Mouse (Mus musculus) adrenal gland, postnatal 25 days (tissue): ENCODE results near the gene Smyd2. TPM values are rescaled to one million over a fixed set of nuclear protein-coding genes. Genes with fewer than 3 reads are reported as not detected.

Experiments
- DNase-seq: peaks from one replicate; pipeline ENCODE4 v3.0.0; 2021; ENCODE audit warnings: mixed read lengths
- total RNA-seq: library from RNA; stranded (reverse); gene quantifications from 2 replicates; pipeline ENCODE4 v1.2.3, GENCODE M21; 2021

Smyd2 gene
- total RNA-seq, 1 experiment from 2014 or later = 74.5 TPM

DNA sequence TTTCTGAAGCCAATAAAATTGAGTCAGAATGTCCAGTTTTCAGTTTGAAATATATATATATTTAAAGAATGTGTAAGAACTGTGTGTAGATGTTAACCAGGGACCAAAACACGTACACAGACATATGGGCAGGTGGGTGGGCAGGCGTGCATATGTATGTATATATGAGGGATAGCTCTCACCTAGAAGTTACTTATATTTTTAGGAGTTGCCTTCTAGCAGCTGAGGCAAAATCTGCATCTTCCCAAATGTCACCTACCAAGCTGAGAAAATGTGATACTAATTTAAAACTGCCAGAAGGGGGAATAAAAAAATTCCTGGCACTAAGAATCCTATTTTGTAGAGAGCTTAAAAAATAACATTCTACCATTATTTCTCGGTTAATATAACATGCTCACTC, 2.4 kb downstream of the Smyd2 start:
- no peak for DNase-seq

DNA sequence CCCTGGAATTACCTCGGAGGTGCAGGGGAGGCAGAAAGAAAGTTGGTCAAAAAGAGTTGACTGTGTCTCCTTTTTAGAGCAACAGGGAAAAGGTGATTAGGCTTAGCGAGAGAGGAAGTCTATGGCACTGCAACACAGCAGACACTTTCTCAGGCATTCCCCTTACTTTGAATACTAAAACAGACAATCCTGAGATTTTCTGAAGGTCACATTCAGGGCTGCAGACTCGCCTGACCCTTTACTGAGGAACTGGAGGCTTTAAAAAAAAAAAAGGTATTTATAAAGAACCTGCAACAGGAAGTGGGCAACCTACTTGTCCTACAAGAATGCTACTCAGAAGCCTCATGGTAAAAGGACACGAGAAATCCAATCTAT, 5.0 kb downstream of the Smyd2 start:
- no peak for DNase-seq

DNA sequence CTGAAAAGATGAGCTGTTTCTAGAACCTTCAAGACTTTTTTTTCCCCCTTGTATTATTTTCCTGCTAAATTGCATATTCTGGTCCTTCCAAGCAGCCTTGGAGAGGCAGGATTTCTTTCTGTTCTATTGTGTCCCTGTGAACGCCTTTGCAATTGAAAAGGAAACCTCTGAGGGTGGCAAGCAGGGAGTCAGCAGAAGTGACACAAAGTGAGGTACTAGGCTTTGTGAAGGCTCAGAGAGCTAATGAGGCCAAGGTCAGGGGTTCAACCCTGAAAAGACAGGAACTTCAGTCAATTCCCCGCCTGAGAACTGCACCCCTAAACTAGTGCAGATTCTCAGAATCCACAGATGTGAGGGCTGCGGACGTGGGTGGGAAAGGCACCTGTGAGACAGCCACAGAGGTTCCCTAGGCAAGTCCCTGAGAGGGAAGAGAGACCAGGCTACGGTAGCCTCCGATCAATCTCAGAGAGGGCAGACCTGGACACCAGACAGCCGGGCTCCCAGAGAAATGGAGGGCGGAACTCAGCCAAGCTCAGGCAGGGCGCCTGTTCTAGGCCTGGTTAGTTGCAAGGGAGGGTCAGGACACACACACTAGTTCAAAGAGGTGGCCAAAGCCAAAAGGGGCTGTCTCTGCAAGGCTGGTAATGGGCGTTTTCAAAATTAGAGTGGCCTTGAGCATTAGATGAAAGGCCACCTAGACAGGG, 5.6 kb downstream of the Smyd2 start:
- peak; percentile 36 for DNase-seq

DNA sequence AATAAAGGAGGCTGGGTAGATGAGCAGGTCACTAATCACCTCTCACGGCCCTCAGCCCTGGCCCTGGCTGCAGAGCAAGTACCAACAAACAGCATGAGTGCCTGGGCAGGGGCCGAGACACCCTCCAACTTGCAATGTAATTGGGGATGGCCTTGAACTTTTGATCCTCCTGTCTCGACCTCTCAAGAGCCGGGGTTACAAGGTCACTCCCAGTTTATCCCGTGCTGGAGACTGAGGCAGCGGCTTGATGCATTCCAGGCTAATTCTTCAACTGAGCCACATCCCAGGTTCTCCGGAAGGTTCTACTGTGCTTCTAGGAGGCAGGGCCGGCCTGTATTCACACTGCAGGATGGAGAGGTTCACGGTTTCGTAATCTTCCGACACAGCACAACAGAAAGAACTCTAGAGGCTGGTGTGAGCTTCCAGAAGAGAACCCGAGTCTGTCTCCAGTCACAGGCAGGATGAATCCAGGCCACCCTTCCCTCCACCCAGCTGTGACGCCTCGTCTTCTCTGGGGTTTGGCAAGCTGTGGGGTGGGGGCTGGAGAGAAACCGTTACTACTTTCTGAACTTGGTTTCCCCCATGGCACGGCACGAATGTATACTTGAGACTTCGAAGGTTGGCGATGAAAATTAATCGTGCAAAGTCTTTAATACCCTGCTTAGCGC, 8.9 kb downstream of the Smyd2 start:
- DNase-seq = no peak

DNA sequence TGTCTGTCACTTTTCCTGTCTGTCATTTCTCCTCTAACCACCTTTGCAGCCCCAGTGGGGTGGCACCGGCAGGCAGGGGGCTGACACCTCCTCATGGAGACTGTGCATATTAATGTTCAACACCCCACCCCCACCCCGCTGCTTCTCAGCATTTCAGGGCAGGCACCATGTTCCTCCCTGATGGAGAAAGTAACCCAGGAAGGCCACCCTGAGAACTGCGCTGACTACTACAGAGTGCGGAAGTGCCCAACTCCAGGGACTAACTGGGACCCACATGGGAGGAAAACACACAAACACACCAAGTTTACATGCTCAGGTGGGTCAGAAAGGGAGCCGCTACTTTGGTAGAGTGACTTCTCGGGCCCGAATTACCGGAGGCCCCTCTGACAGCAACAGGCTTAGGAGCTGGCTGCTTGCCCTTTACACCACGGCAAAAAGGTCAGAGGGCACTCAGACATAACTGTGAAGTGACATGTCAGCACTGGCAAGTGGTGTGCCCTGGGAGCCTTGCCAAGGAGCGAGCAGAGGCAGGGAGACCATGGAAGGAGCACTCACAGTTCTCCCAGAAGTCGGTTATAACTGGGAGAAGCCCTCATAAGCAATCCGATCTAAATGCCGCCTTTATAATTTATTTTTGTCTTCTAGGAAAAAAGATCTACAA, 11.3 kb downstream of the Smyd2 start:
- peak; percentile 80 for DNase-seq

DNA sequence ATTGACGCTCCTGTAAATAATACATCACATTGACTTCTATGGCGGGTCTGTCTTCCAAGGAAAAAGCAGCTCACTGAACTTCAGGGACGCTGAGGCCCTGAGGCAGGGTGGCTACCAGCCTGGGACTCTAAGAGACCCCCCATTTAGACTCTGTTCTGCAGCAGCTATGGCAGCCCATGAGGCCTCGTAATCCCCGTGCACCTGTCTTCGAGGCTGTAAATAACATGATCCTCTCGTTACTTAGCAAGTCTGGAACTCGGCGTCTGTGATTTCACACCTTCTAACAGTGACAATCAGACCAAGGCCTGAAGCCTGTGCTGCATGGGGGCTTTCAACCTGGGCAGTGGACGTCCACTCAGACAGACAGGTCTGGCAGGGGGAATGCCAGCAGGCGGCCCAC, 19.0 kb downstream of the Smyd2 start:
- no peak for DNase-seq

DNA sequence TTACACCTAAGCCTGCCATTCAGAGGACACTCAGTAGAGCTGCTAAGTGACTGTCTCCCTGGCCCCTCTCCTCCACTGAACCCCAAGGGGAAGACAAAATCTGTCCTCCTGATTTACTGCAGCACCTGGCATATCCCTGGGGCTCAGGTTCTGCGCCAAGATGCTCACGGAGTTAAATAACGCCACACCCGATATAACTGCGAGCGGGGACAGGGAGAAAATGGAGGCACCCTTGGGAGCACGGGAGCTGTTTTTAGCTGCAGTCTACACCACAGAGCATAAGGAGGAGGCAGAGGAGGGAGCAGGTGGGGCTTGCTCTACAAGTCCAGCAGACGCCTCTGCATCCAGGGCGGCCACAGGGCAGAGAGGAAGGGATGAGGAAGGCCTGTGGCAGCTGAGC, 19.8 kb downstream of the Smyd2 start:
- DNase-seq = no peak

DNA sequence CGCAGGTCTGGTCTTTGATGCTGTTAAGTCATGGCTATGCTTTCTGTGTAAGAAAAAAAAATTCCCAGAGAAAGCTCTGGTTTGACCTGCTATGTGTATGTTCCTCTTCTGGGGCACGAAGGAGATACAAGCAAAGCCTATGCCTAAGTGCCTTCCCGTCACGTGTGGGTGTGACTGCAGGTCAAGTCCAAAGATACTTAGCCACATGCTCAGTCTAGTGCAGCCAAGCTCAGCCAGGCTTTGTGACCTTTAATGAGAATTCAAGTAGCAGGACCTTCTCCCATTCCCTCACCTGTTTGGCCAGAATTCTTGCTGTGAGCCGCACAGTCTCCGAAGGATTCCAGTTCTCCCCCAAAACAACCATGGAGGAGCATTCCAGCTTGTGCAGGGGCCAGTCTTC, 22.6 kb downstream of the Smyd2 start:
- no peak for DNase-seq

DNA sequence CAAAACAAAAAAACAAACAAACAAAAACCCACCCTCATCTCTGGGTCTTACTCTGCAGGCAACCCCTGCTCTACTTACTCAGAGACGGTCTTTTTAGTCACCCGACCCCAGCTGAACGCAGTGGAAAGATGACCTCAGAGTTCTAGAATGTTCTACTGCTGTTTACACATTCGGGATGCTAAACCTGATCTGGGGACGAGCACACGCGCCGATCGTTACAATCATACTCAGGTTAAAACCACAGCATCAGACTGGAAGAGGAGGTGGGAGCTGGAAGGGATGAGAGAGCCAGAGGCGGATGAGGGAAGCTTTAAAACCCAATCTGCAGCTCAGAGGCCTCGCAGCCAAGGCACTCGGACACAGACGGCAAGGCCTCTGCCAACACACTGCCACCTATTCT, 23.5 kb downstream of the Smyd2 start:
- no peak for DNase-seq

DNA sequence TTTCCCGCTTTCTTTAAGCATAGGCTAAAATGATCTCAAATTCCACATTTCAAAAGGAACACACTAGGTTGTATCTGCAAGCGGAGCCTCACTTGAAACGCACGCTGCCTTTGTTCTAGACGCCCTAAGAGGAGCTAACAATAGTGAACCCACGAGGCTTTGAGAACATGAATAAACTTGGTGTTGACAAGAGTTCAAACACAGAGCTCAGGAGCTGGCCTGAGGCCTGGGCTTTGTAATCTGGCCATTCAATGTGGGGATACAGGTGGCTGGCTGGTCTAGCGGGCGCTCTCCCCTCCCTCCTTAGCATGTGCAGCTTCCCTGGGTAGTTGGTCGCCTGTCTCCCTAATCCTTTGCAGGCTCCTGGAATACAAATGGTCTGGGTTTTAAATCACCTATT, 24.3 kb downstream of the Smyd2 start:
- no peak for DNase-seq

DNA sequence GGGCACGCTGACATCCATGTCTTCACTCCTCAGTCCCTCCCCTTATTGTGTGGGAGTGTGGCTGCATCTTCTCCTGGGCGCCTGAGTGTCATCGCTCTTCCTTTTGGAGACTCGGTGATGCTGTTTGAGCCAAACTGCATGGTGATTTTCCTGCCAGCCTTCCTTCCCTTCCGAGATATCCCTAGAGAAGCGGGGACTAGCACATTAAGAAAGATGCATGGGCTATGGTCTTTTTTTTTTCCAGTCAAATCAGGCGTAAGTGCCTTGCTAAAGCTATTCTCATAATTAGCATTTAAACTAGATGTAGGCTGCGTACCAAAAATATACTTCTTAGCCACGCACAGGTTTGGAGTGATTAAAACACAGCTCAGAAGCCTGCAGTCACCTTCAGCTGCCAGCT, 28.0 kb downstream of the Smyd2 start:
- no peak for DNase-seq

DNA sequence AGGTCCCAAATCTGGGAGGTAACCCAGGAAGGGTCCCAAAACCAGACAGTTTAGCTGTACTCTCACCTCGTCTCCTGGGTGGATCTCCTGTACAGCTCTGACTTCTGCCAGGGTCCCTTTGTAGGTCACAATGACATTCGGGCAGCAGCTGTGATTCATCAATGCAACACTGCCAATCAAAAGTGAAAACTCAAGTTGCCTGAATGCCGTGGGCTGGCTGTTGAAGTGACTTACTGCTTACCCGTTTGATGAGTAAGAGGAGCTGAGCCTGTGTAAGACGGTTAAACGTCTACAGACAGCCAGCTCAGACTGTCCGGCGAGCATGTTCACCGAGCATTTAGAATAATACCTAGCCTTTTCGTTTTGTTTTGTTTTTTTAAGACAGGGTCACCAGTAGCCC, 33.4 kb downstream of the Smyd2 start:
- DNase-seq = no peak

DNA sequence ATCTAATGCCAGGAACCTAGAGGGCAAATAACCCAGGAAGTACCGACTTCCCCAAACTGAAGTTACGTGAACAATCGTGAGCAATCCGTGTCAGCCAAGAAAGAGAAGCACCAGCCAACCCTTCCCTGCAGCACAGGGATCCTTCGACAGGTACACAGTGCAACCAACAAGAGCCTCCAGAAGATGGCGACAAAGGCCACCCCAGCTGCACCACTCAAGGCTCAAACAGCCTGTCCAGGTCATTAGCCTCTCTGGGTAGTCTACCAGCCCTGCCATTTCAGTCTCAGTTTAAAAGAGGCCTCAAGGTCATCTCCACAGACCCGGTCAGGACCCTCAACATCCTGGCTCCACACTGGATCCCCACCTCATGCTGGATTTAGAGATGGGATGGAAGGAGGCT, 34.6 kb downstream of the Smyd2 start:
- peak; percentile 70 for DNase-seq

DNA sequence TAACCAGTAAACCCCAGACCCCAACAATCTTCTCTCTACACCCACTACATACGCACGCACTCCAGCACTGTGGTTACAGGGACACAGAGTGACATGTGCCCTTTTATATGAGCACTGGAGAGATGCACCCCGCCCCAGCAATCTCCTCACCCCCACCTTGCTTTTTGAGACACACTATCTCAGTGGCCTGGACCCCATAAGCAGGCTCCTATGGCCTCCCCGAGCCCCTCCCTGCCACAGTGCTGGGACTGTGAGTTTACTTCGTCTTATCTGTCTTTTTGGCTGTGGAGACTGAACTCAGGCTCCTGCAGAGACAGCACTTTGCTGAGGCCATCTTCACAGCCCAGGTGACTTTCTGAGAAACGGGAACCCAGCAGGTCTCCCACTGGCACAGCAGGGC, 36.2 kb downstream of the Smyd2 start:
- DNase-seq = no peak

DNA sequence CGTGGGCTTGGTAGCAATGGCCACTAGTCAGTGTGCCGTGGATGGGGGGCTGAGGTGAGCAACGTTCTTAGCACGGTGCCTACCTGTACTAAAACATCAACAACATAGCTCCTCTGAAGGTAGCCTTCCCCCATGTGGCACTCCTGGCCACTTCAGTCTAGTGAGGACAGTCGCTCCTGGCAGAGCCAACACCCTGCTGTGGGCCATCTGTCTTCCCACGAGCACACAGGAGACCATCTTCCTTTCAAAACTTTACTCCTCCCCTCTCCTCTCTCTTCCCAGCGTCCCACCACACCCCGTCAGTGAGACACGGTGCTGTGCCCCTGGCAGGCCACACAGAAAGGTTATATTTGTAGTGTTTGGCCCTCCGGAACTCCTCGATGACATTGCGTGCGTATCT, 37.2 kb downstream of the Smyd2 start:
- no peak for DNase-seq

DNA sequence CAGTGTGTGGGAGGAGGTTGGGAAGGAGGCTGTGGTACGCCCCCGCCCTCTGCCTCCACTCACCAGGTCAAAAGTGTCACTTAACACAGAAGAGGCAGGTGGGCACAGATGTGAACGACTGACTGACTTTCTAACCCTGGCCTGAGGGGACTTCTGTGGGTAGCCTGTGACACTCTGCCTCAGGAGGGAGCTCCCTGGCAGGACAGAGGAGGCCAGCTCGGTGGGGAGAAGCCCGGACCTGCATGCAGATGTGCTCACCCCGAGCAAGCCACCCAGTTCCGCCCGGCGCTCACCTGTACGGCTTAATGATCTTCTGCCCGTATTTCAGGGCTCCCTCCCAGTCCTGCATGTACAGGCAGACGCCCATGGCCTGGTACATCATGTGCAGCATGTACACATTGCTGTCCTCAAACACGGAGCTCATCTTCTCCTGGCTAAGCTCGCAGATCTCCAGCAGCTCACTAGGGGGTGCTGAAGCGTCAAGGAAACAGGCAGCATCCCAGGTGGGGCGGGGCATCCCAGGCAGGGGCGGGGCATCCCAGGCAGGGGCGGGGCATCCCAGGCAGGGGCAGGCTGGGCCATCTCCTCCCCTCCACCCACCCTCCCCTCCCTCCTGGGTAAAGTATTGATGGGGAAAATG, 38.5 kb downstream of the Smyd2 start:
- DNase-seq = peak; percentile 53

DNA sequence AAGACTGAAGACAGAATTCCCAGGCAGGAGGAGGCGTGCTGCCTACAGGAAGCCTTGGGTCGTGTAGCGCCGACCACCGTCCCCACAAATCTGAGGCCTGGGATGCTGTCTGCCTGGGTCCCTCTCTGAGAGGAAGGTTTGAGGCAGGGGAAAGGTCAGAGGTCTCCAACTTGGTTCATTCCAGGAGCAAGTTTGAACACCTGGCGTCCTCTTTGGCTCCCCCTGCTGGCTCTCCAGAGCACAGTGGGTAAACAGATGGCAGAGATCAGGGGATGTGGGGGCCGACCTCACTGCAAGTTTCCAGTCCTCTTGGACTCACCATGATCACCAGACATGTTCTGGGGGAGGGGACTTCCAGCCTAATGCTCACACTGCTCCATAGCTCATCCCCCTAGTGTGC, 39.3 kb downstream of the Smyd2 start:
- DNase-seq = peak; percentile 51

DNA sequence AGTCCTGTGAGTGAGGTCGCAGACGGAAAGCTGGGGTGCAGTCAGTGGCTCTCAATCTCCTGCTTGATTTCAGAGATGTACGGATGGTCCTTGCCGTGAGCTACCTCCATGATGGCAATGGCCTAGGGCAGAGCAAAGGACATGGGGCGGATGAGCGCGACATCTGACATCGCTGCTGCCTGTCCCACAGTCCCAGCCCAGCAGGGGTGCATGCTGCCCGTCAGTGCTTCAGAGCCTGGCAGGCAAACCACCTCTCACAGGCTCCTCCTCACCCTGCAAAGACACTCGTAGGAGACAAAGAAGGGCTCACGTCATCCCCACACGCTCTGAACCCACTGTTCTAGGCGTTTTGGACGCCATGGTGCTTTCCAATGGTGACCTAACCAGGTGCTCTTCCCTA, 41.4 kb downstream of the Smyd2 start:
- no peak for DNase-seq

DNA sequence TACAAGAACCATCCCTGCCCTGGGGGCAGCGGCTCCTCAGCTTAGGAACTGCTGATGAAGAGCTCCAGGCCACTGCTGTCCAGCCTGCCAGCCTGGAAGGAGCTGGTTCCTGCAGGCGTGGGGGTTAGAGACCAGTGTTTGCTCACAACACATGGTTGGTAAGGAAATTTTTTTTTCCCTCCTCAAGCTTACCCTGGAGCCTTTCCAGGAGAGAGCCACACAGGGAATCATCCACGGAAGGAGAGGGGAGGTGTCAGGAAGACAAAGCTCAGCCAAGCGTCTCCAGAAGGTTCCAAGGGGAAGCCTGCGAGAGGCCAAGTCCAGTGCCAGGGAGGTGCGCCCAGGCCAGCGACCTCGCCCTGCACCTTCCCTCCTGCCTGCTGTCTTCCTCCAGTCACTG, 42.2 kb downstream of the Smyd2 start:
- peak; percentile 39 for DNase-seq

DNA sequence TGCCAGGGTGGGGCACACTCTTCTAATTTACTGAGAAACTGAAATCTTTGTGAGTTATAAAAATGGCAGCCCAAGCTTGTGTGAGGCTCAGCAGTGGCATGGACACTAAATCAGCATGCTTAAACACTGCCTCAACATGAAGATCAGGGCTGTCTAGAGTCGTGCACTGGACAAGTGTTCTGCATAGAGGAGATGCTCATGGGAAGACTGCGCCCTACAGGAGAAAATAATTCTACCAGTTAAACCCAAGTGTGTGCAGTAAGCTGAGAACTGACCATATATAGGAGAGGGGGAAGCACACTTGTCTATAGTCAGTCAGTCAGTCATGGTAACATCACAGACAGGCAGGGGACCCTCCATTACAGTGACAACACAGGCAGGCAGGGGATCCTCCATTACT, 43.0 kb downstream of the Smyd2 start:
- DNase-seq = no peak

DNA sequence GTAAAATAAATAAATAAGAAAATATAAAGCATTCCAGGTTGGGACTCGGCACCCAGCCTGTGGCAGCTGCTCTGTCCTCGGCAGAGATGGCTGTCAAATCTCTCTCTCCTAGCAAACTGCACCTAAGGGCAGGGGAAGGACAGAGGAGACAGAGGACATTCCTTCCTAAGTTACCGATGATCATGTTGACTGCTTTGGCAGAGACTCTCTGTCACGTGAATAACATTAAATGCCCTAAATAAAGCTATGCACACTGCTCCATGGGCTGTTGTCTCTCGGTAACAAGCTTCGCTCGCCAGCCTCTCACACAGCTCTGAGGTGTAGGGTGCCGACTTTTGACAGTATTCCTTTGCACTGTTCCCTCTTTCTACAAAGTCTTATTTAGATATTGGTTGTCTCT, 46.0 kb downstream of the Smyd2 start:
- no peak for DNase-seq

DNA sequence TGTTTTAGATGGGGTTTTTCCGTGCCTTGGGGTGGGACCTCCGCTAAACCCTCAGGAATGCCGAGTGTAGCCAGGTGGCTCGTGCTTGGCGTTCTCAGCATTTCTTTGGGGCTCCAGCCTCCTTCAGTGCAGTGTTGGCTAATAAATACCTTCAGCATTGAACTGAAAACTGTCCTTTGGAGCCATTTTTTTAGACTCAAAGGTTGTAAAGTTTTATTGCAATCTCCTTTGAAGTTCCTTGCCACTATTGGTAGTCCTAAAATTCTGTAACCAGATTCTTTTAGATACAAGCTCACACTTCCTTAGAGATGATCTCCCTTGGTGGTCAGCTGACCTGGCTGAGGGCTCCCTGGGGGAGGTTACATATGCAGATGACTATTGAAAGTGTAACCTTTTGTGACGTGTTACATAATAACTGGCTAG, 46.7 kb downstream of the Smyd2 start:
- no peak for DNase-seq

DNA sequence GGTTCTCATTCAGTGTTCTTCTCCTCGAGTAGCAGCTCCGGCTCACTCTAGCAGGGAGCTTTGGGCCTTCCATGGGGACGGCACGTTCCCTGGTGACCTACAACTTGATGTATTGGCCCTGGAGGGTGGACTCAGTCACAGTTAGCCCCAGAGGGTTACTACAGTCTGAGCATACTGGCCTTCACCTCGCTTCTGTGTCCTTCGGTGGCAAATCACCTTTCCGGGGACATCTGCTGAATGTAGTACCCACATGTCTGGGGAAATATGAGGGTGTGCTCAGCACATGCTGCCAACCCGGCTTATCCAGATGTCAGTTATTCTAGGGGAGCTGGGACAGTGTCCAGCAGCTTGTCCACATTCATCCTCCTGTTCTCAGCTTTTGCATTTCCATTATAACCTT, 48.6 kb downstream of the Smyd2 start:
- DNase-seq = no peak
